ENCODE assay signal across 26 mouse cellular contexts in the genomic region with DNA sequence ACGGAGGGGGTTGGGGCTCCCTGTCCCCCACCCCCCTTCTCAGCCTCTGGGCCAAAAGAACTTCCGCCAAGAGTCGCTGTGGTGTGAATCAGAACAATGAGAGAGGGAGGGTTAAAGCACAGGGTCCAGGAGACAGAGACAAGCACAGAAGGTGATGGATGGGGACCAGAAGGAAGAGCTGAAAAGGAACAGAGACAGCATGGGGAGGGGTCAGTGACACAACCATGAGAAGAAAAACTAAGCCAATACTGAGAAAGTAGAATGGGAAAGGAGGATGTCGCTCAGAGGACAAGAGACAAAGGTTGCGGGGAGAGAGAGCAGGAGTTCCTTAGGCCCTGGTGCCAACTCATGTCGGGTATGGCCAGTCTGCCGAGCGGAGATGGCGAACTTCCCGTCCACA. TPM values are rescaled to one million over a fixed set of nuclear protein-coding genes. Genes with fewer than 3 reads are reported as not detected.
"Had no signal": no experiment of that assay in that cellular context is flagged by ENCODE, and none has a peak within 500 bp of the region (broad histone marks: within the 10 kb centered on the region; RNA-seq: fewer than 3 reads in every experiment).

No protein-coding gene starts in this region.

- H3K36me3 ChIP-seq: liver, embryonic 15.5 days; midbrain, embryonic 13.5 days; midbrain, embryonic 15.5 days; neural tube, embryonic 13.5 days had no signal

- H3K9ac ChIP-seq: liver, embryonic 15.5 days; liver, postnatal 0 days; lung, embryonic 15.5 days; midbrain, embryonic 13.5 days; midbrain, embryonic 15.5 days; neural tube, embryonic 13.5 days had no signal

- H3K9me3 ChIP-seq: liver, embryonic 15.5 days; lung, embryonic 15.5 days; midbrain, embryonic 13.5 days; midbrain, embryonic 15.5 days; neural tube, embryonic 13.5 days had no signal

- H3K4me2 ChIP-seq: liver, embryonic 15.5 days; midbrain, embryonic 11.5 days; midbrain, embryonic 13.5 days; midbrain, embryonic 15.5 days had no signal

- H3K4me3 ChIP-seq: liver, embryonic 15.5 days; megakaryocyte, embryonic 14.5 days had no signal

- DNase-seq: liver, postnatal 0 days; lung, adult 2 months; lung, postnatal 14 days; lung, postnatal 36 days; retina, postnatal 1 day; right cerebral cortex, adult 18-20 months; right cerebral cortex, postnatal 25 days; right cerebral cortex, postnatal 4 days; spleen, adult 18-20 months; thymus, adult 18-20 months; thymus, postnatal 14 days; thymus, postnatal 36 days had no signal

- ATAC-seq: lung, postnatal 0 days; midbrain, embryonic 13.5 days; midbrain, embryonic 15.5 days had no signal

- H3K27ac ChIP-seq: liver, embryonic 15.5 days; lung, embryonic 15.5 days; macrophage; midbrain, embryonic 13.5 days; midbrain, embryonic 15.5 days; neural tube, embryonic 13.5 days had no signal

RNA-seq across cellular contexts. Expression of gene Gm47841, which starts 4.7 kb away (rescaled TPM):
- polyA plus RNA-seq: liver, embryonic 15.5 days; liver, postnatal 0 days; lung, postnatal 0 days; macrophage; midbrain, embryonic 11.5 days; midbrain, embryonic 13.5 days; midbrain, embryonic 15.5 days; midbrain, postnatal 0 days; neural tube, embryonic 13.5 days; small intestine, adult 2 months; stomach, embryonic 14.5 days; stomach, embryonic 16.5 days; thymus, postnatal 0 days had no signal
